Mouse (Mus musculus) neural tube, embryonic 14.5 days (tissue): Measurements from ENCODE around the gene Sestd1. TPM values are rescaled to one million over a fixed set of nuclear protein-coding genes. Genes with fewer than 3 reads are reported as not detected.

ENCODE experiments used
- ATAC-seq: fragments of 200-750 bp; cut with Nextera tagmentation; 2 replicates; pipeline ENCODE4 v1.8.0; 2017; ENCODE audit warnings: low read depth, mild to moderate bottlenecking, moderate TSS enrichment, moderate library complexity
- H3K27ac ChIP-seq: fragments of 300-500 bp; sonication (generic); 2 replicates; pipeline ENCODE4 v1.5.1; 2014; ENCODE audit warnings: low read depth, mild to moderate bottlenecking, control low read depth, low read length, moderate library complexity, mixed read lengths
- H3K27me3 ChIP-seq: fragments of 300-500 bp; sonication (generic); 2 replicates; pipeline ENCODE4 v1.6.1; 2014; ENCODE audit warnings: low read length; ENCODE audit not compliant: control insufficient read depth, insufficient read depth
- H3K36me3 ChIP-seq: fragments of 300-500 bp; sonication (generic); 2 replicates; pipeline ENCODE4 v1.6.1; 2014; ENCODE audit warnings: low read length, mixed read lengths; ENCODE audit not compliant: control insufficient read depth, insufficient read depth
- H3K4me1 ChIP-seq: fragments of 300-500 bp; sonication (generic); 2 replicates; pipeline ENCODE4 v1.6.1; 2014; ENCODE audit warnings: low read length; ENCODE audit not compliant: control insufficient read depth, insufficient read depth
- H3K4me2 ChIP-seq: fragments of 300-500 bp; sonication (generic); 2 replicates; pipeline ENCODE4 v1.6.1; 2014; ENCODE audit warnings: mild to moderate bottlenecking, low read depth, low read length, control low read depth
- H3K4me3 ChIP-seq: fragments of 300-500 bp; sonication (generic); 2 replicates; pipeline ENCODE4 v1.5.1; 2014; ENCODE audit warnings: low read depth, low read length, control low read depth, mixed read lengths
- H3K9ac ChIP-seq: fragments of 300-500 bp; sonication (generic); replicated peaks from 2 replicates; pipeline ENCODE4 v1.6.1; 2014; ENCODE audit warnings: low read depth, mild to moderate bottlenecking, control low read depth, low read length, mixed read lengths
- H3K9me3 ChIP-seq: fragments of 300-500 bp; sonication (generic); 2 replicates; pipeline ENCODE4 v1.6.1; 2016; ENCODE audit warnings: low read length; ENCODE audit not compliant: control insufficient read depth
- WGBS: fragments of 180-500 bp; shearing (Covaris S2); extraction: QIAGEN DNeasy Blood & Tissue Kit; methylation state at CpG from one replicate; pipeline ENCODE4 v1.1.7; 2014; 5-methylcytosine and 5-hydroxymethylcytosine counted together
- polyA plus RNA-seq: library from polyadenylated mRNA; unstranded; fragments of >200 nt; fragmentation: Nextera tagmentation; extraction: Ambion mirVana; gene quantifications from 2 replicates; pipeline ENCODE4 v1.2.1, GENCODE M21; 2014

Sestd1 gene
- polyA plus RNA-seq, 1 experiment from 2014 or later, result 49.0 TPM

DNA sequence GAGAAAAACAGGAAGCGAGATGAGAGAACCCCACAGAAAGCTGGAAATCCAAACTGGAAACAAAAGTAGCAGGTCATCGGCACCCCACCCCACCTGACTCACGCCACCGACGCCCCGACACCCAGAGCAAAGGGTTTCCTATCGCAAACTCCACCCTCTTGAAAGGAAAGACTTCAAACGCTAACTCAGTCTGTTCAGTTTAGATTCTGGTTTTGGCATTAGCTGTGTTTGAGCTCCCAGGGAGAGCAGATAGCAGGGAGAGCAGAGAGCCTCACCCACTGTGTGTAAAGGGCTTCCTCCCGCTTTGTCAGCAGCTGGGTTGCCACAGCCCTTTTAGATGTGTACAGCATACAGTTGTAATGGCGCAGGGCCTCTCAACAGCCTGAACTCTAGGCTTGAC, 104.0 kb downstream of the Sestd1 start:
- no peak overlapping the region for H3K4me3 ChIP-seq
- no peaks in the 10 kb centered on the region for H3K27me3 ChIP-seq
- H3K9me3 ChIP-seq, result no peaks in the 10 kb centered on the region
- no peak overlapping the region for H3K4me2 ChIP-seq
- H3K4me1 ChIP-seq, result 0 out of 2 replicates have a peak, but pooled peaks cover 4% of the 10 kb centered on the region
- WGBS, result 70% methylated on average over 10 of the region's 10 CpGs
- no peak overlapping the region for H3K27ac ChIP-seq
- ATAC-seq, result no peak
- H3K9ac ChIP-seq, result no peak overlapping the region
- no peaks in the 10 kb centered on the region for H3K36me3 ChIP-seq

DNA sequence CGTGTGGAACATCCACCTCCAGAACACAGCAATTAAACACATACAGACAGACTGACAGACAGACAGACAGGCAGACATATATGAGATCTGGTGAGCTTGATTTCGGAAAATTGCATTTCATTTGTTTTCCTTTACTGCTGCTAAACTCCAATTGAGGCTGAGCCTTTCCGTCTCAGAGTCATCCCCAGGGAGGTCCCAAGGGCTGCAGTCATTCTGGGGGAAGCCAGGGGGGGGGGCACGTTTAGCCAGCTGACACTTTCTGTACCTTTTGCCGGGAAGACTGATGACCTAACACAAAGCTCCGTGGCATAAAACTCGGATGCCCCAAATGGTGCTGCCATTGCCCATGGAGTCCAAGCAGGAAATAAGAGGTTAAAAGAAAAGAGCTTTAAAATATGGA, 105.0 kb downstream of the Sestd1 start:
- no peak overlapping the region for H3K4me3 ChIP-seq
- H3K9me3 ChIP-seq, result no peaks in the 10 kb centered on the region
- WGBS, result 51% methylated on average over 7 of the region's 7 CpGs
- H3K36me3 ChIP-seq, result no peaks in the 10 kb centered on the region
- no peak for ATAC-seq
- 0 out of 2 replicates have a peak, but pooled peaks cover 4% of the 10 kb centered on the region for H3K4me1 ChIP-seq
- H3K9ac ChIP-seq, result no peak overlapping the region
- no peak overlapping the region for H3K4me2 ChIP-seq
- H3K27ac ChIP-seq, result no peak overlapping the region
- no peaks in the 10 kb centered on the region for H3K27me3 ChIP-seq

DNA sequence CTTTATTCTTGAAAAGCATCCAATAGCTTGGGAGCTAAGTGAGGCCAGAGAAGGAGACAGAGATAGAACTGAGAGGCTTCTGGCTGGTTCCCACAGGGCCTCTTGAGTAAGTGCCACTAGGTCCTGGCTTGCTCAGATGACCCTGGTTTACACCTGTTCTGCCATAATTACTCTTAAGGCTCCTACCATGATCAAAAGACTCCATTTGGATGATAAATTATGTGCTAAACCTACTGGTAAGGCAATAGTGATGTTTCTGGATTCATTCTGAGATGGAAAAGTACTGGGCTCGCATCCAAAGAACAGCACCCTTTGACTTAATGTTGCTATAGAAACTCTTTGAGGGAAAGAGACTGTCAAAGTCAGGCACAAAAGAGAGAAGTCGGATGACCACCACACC, 106.1 kb downstream of the Sestd1 start:
- H3K4me2 ChIP-seq, result no peak overlapping the region
- no peak overlapping the region for H3K4me3 ChIP-seq
- H3K9ac ChIP-seq, result no peak overlapping the region
- no peak overlapping the region for H3K27ac ChIP-seq
- H3K36me3 ChIP-seq, result no peaks in the 10 kb centered on the region
- ATAC-seq, result no peak
- H3K9me3 ChIP-seq, result no peaks in the 10 kb centered on the region
- 41% methylated on average over 2 of the region's 2 CpGs for WGBS
- no peaks in the 10 kb centered on the region for H3K27me3 ChIP-seq
- peaks cover 11% of the 10 kb centered on the region; the same call in 1 of the 2 replicates for H3K4me1 ChIP-seq

DNA sequence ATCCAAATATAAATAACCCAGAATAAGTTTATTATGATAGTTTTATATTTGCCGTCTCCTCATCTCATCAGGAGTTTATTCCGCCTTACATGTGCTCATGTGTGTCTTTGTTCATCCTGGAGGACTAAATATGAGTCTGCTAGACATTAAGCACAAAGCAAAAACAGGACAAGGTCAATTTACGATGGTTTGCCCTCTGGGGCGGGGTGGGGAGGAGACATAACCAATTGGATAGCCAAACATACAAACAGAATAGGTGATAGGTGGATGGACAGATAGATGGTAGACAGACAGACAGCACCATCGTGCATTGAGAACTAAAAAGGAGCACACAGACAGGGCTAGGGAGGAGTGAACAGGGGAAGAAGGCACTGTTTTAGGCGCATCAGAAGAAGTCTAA, 106.6 kb downstream of the Sestd1 start:
- Histone ChIP-seq H3K4me1 (peaks cover 11% of the 10 kb centered on the region; the same call in 1 of the 2 replicates), H3K4me3 (no peak overlapping the region), H3K4me2 (no peak overlapping the region), H3K27ac (no peak overlapping the region), H3K27me3 (no peaks in the 10 kb centered on the region), H3K9me3 (no peaks in the 10 kb centered on the region), H3K9ac (no peak overlapping the region), H3K36me3 (no peaks in the 10 kb centered on the region)
- no peak for ATAC-seq
- WGBS, result 91% methylated on average over 6 of the region's 6 CpGs

DNA sequence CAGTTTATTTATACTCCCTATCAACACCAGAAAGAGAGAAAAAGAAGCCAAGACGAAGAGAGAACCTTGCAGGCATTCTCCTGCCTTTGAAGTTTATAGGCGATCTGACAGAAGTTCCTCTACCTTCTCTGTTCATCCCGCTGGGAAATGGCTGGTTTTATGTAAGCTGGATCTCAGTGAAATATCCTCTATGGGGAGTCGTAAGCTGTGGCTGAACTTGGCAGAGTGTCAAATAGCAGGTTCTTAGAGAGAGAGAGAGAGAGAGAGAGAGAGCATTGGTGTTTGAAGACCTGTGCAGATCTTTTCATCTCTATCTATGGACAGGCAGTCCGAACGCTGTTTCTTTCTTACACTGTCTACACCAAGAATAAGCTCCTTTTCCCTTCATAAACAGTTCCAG, 107.0 kb downstream of the Sestd1 start:
- Histone ChIP-seq H3K9ac (no peak overlapping the region), H3K4me1 (peaks cover 11% of the 10 kb centered on the region; the same call in 1 of the 2 replicates), H3K27ac (no peak overlapping the region), H3K9me3 (no peaks in the 10 kb centered on the region), H3K4me2 (no peak overlapping the region), H3K36me3 (no peaks in the 10 kb centered on the region), H3K27me3 (no peaks in the 10 kb centered on the region), H3K4me3 (no peak overlapping the region)
- 52% methylated on average over 6 of the region's 6 CpGs for WGBS
- no peak for ATAC-seq

DNA sequence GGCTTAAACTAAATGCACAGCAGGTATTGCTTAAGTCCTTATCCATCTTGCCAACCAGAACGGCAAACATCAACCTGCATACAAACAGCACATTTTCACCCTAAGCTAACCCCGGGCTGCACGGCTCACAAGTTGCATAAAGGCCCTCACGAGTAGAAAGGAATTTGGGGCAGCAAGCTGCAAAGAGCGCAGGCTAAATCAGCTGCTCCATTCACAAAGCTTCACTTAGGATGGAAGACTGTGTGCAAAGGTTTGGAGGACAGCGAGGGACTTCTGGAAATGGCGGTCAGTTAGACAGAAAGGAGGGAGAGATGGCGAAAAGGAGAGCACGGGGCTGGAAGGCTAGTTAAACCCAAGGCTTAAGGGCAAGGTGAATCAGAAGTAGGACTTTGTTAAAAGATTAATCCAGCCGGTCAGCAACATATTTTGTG, 108.1 kb downstream of the Sestd1 start:
- 48% methylated on average over 10 of the region's 10 CpGs for WGBS
- Histone ChIP-seq H3K4me1 (peaks cover 11% of the 10 kb centered on the region; the same call in 1 of the 2 replicates), H3K27me3 (no peaks in the 10 kb centered on the region), H3K27ac (no peak overlapping the region), H3K4me3 (no peak overlapping the region), H3K36me3 (no peaks in the 10 kb centered on the region), H3K9me3 (no peaks in the 10 kb centered on the region), H3K4me2 (no peak overlapping the region), H3K9ac (no peak overlapping the region)
- no peak for ATAC-seq

DNA sequence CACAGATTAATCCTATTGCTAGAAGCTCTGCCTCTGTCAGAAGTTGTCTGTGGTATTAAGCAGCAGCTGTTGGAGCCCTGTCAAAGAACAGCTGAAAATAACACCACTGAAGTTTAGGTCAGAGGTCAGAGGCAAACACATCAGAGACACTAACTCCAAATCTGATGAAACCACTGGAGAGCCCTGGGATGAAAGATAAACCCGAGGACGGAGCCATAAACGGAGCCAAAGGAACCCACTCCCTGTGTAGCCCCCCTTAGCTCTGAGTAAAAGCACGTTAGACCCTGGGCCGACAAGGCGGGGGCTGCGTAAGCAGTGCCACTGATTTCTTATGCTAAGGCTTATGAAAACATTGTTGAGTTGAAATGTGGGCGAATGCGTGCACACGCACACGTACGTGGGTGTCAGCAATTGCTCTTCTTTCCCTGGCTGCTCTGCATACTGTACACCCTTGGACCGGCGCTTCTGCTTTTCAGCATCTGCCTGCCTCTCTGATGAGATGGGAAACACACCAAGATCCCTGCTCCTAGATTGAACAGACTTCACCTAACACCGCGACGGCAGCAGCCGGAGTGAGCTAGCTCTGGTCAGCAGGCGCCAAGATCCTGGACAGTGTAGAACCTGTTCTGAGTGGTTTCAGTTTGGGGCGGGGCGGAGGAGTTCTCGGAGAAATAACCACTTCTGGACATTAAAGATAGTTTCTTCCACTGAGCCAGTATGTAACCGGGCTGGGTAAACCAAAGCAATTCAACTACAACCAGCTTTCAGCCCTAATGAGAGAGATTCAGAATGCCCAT, 108.8 kb downstream of the Sestd1 start:
- Histone ChIP-seq H3K9ac (no peak overlapping the region), H3K36me3 (no peaks in the 10 kb centered on the region), H3K4me2 (no peak overlapping the region), H3K4me1 (peaks cover 11% of the 10 kb centered on the region; the same call in 1 of the 2 replicates), H3K27ac (no peak overlapping the region), H3K9me3 (no peaks in the 10 kb centered on the region), H3K4me3 (no peak overlapping the region), H3K27me3 (no peaks in the 10 kb centered on the region)
- peak; percentile 54; the same call in 1 of the 2 replicates for ATAC-seq
- 58% methylated on average over 23 of the region's 23 CpGs for WGBS

DNA sequence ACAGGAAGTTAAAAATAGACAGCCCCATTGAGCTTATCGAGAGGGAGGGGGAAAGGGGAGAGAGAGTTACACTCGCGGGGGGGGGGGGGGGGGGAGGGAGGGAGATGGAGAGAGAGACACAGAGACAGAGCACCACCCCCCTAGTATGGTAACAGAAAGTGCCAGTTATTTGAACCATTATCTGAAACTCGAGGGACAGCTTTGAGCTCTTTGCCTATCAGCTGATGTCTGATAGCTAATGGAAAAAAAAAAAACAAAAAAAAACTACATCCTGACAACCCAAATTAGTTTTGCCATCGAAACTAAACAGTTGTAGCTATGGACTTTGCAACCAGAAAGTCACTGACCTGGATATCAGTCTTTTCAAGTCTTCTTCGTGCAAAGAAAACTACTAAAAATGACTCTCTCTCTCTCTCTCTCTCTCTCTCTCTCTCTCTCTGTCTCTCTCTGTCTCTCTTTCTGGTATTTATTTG, 109.7 kb downstream of the Sestd1 start, which contains the start of gene Ccdc141:
Ccdc141 (minus strand) TSS at position 4 of the 473 bp plus-strand sequence.
- no peaks in the 10 kb centered on the region for H3K27me3 ChIP-seq
- H3K9ac ChIP-seq, result peak within 1 kb of the TSS; percentile 28; the same call in 1 of the 2 replicates
- ATAC-seq, result no peak
- H3K4me1 ChIP-seq, result peaks cover 11% of the 10 kb centered on the region; the same call in 1 of the 2 replicates
- H3K9me3 ChIP-seq, result no peaks in the 10 kb centered on the region
- WGBS, result 15% methylated on average over 5 of the region's 6 CpGs
- peak within 1 kb of the TSS; percentile 29 for H3K4me3 ChIP-seq
- no peaks in the 10 kb centered on the region for H3K36me3 ChIP-seq
- no peak within 1 kb of the TSS; the same call in 1 of the 2 replicates for H3K27ac ChIP-seq
- H3K4me2 ChIP-seq, result peak within 1 kb of the TSS; percentile 67
